9 mouse cellular contexts compared by ENCODE assay signal in genomic region chr3:115766153-115766552, GRCm38 (mm10). TPM values are rescaled to one million over a fixed set of nuclear protein-coding genes. Genes with fewer than 3 reads are reported as not detected.
A peak's percentile ranks its signal among the peaks of the same experiment; 100 is the strongest.
DNase-seq lines count a peak whose midpoint lies in the region; ATAC-seq lines count a peak whose summit lies in the region.
"Had no signal": no experiment of that assay in that cellular context is flagged by ENCODE, and none has a peak within 500 bp of the region (broad histone marks: within the 10 kb centered on the region; RNA-seq: fewer than 3 reads in every experiment).

No protein-coding gene starts in this region.

- H3K4me3 ChIP-seq in heart, embryonic 15.5 days = peak overlapping the region; percentile 24
- no peak overlapping the region for H3K4me3 ChIP-seq in liver, embryonic 12.5 days
- H3K4me3 ChIP-seq: embryonic facial prominence, embryonic 12.5 days; hindbrain, embryonic 15.5 days had no signal

- peaks cover 17% of the 10 kb centered on the region for H3K4me1 ChIP-seq in heart, embryonic 15.5 days (replicated peaks)
- peaks cover 9% of the 10 kb centered on the region; the same call in 1 of the 2 replicates for H3K4me1 ChIP-seq in liver, embryonic 12.5 days
- H3K4me1 ChIP-seq: embryonic facial prominence, embryonic 12.5 days; hindbrain, embryonic 15.5 days had no signal

- H3K27ac ChIP-seq in heart, embryonic 15.5 days = peak overlapping the region; percentile 69
- no peak overlapping the region for H3K27ac ChIP-seq in liver, embryonic 12.5 days
- H3K27ac ChIP-seq: embryonic facial prominence, embryonic 12.5 days; hindbrain, embryonic 15.5 days had no signal

- H3K4me2 ChIP-seq in heart, embryonic 15.5 days = peak overlapping the region; percentile 52
- H3K4me2 ChIP-seq in liver, embryonic 12.5 days = 0 out of 2 replicates have a peak overlapping the region, but pooled peaks have one; percentile 7
- H3K4me2 ChIP-seq: embryonic facial prominence, embryonic 12.5 days; hindbrain, embryonic 15.5 days had no signal

- no peaks in the 10 kb centered on the region for H3K36me3 ChIP-seq in heart, embryonic 15.5 days
- H3K36me3 ChIP-seq in liver, embryonic 12.5 days = no peaks in the 10 kb centered on the region
- H3K36me3 ChIP-seq: embryonic facial prominence, embryonic 12.5 days; hindbrain, embryonic 15.5 days had no signal

- no peaks in the 10 kb centered on the region for H3K27me3 ChIP-seq in heart, embryonic 15.5 days
- H3K27me3 ChIP-seq in liver, embryonic 12.5 days (replicated peaks) = no peaks in the 10 kb centered on the region
- H3K27me3 ChIP-seq: embryonic facial prominence, embryonic 12.5 days; hindbrain, embryonic 15.5 days had no signal

- no peak overlapping the region for H3K9ac ChIP-seq in heart, embryonic 15.5 days
- H3K9ac ChIP-seq in liver, embryonic 12.5 days = no peak overlapping the region
- H3K9ac ChIP-seq: embryonic facial prominence, embryonic 12.5 days; hindbrain, embryonic 15.5 days had no signal

- peak; percentile 9 for DNase-seq in ovary, postnatal 36 days (ENCODE audit: low spot score)
- DNase-seq in ovary, postnatal 14 days (ENCODE audit: low spot score) = no peak
- peak; percentile 10 for DNase-seq in testis, postnatal 14 days (ENCODE audit: low spot score)
- no peak for DNase-seq in urinary bladder, postnatal 25 days (ENCODE audit: low spot score)
- DNase-seq in right cerebral cortex, postnatal 4 days = no peak

- peak; percentile 73 for ATAC-seq in heart, embryonic 15.5 days (replicated peaks; ENCODE audit: insufficient number of reproducible peaks, insufficient read depth, low FRiP score, low read depth)
- ATAC-seq in liver, embryonic 12.5 days = no peak

- 43% methylated on average over 8 of the region's 8 CpGs for WGBS in heart, embryonic 15.5 days
- 50% methylated on average over 8 of the region's 8 CpGs for WGBS in liver, embryonic 12.5 days (ENCODE audit: insufficient replicate concordance)

- H3K9me3 ChIP-seq in heart, embryonic 15.5 days (replicated peaks) = no peaks in the 10 kb centered on the region
- H3K9me3 ChIP-seq in liver, embryonic 12.5 days (replicated peaks) = no peaks in the 10 kb centered on the region
- H3K9me3 ChIP-seq: embryonic facial prominence, embryonic 12.5 days; hindbrain, embryonic 15.5 days had no signal

RNA-seq across cellular contexts. Expression of gene S1pr1, which starts 51.3 kb away (rescaled TPM):
- 75.5 and 85.4 TPM in 2 replicates for polyA plus RNA-seq in heart, embryonic 15.5 days (2015; fragmentation: Nextera tagmentation; extraction: Ambion mirVana)
- polyA plus RNA-seq in liver, embryonic 12.5 days (2016; fragmentation: Nextera tagmentation; extraction: Ambion mirVana) = 10.0 and 10.5 TPM in 2 replicates

Comparison
In these comparisons a context has a peak if more than half of its experiments do, and no peak if none do; other contexts are left out.
1. DNase-seq: peak in ovary, postnatal 36 days (single experiment) and testis, postnatal 14 days (single experiment); none in ovary, postnatal 14 days (single experiment), urinary bladder, postnatal 25 days (single experiment) and right cerebral cortex, postnatal 4 days (single experiment).